ENCODE assay signal across 9 mouse cellular contexts in the genomic region with DNA sequence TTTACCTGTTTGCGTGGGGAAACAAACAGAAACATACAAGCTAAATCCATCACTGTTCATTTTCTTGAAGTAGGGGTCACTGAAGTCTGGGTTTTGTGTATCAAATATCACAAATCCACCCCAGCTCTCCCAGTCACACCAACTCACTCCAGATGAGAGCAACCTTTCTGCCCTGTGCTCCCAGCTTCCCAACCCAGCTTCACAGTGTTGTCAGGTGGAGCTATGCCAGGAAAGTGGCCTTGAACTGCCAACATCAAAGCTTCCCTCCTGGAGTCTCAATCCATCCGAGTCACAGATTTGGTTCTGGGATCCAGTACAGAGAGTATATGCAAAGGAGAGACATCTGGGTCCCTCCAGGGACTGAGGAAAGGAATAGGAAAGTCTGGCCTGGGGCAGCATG. TPM values are rescaled to one million over a fixed set of nuclear protein-coding genes. Genes with fewer than 3 reads are reported as not detected.
DNase-seq lines count a peak whose midpoint lies in the region; ATAC-seq and TF ChIP-seq lines count a peak whose summit lies in the region.
"Had no signal": no experiment of that assay in that cellular context is flagged by ENCODE, and none has a peak within 500 bp of the region (broad histone marks: within the 10 kb centered on the region; RNA-seq: fewer than 3 reads in every experiment).

No protein-coding gene starts in this region.

- no peak for DNase-seq in lung, adult 2 months
- no peak for DNase-seq in limb, embryonic 10.5 days (ENCODE audit: low spot score)
- DNase-seq in left cerebral cortex, postnatal 25 days (ENCODE audit: low spot score in 2 of 2) = no peak
- no peak for DNase-seq in T-cell, adult 2 months (ENCODE audit: low spot score)

- TF ChIP-seq CTCF in lung, adult 2 months (IDR thresholded peaks at IDR 0.05; ENCODE audit: insufficient read depth, low read length) = no peak

- no peak overlapping the region for H3K4me3 ChIP-seq in lung, embryonic 15.5 days
- no peak overlapping the region for H3K4me3 ChIP-seq in lung, adult 2 months (replicated peaks; ENCODE audit: extremely low read depth, low read depth, low read length)
- H3K4me3 ChIP-seq in heart, embryonic 15.5 days = peak overlapping the region; percentile 86
- peak overlapping the region; percentile 91; the same call in 1 of the 2 replicates for H3K4me3 ChIP-seq in limb, embryonic 10.5 days
- peak overlapping the region; percentile 98 for H3K4me3 ChIP-seq in stomach, embryonic 14.5 days (ENCODE audit: low read depth, low read length)

- H3K9me3 ChIP-seq in lung, embryonic 15.5 days = no peaks in the 10 kb centered on the region
- H3K9me3 ChIP-seq in heart, embryonic 15.5 days (replicated peaks) = no peaks in the 10 kb centered on the region
- no peaks in the 10 kb centered on the region for H3K9me3 ChIP-seq in limb, embryonic 10.5 days (replicated peaks)
- no peaks in the 10 kb centered on the region for H3K9me3 ChIP-seq in stomach, embryonic 14.5 days (ENCODE audit: control insufficient read depth, low read depth, low read length)
- H3K9me3 ChIP-seq: megakaryocyte, embryonic 14.5 days had no signal

- H3K36me3 ChIP-seq in lung, embryonic 15.5 days = no peaks in the 10 kb centered on the region
- H3K36me3 ChIP-seq in heart, embryonic 15.5 days = 0 out of 2 replicates have a peak, but pooled peaks cover 5% of the 10 kb centered on the region
- H3K36me3 ChIP-seq in limb, embryonic 10.5 days = peaks cover 22% of the 10 kb centered on the region
- H3K36me3 ChIP-seq in stomach, embryonic 14.5 days (ENCODE audit: control insufficient read depth, insufficient read depth, low read length) = no peaks in the 10 kb centered on the region; the same call in 1 of the 2 replicates

- no peaks in the 10 kb centered on the region for H3K27me3 ChIP-seq in lung, embryonic 15.5 days
- H3K27me3 ChIP-seq in heart, embryonic 15.5 days = no peaks in the 10 kb centered on the region
- H3K27me3 ChIP-seq in limb, embryonic 10.5 days (ENCODE audit: low read depth, poor library complexity, severe bottlenecking) = no peaks in the 10 kb centered on the region
- H3K27me3 ChIP-seq in stomach, embryonic 14.5 days (ENCODE audit: control insufficient read depth, insufficient read depth, low read length) = no peaks in the 10 kb centered on the region
- H3K27me3 ChIP-seq: megakaryocyte, embryonic 14.5 days had no signal

- peaks cover 48% of the 10 kb centered on the region for H3K4me1 ChIP-seq in lung, embryonic 15.5 days
- peaks cover 6% of the 10 kb centered on the region; the same call in 1 of the 2 replicates for H3K4me1 ChIP-seq in lung, adult 2 months (ENCODE audit: control insufficient read depth, insufficient read depth, low read length)
- H3K4me1 ChIP-seq in heart, embryonic 15.5 days (replicated peaks) = peaks cover 68% of the 10 kb centered on the region
- peaks cover 48% of the 10 kb centered on the region for H3K4me1 ChIP-seq in limb, embryonic 10.5 days
- H3K4me1 ChIP-seq in stomach, embryonic 14.5 days (ENCODE audit: control insufficient read depth, insufficient read depth, low read length) = peaks cover 23% of the 10 kb centered on the region

- no peak overlapping the region for H3K27ac ChIP-seq in lung, embryonic 15.5 days
- H3K27ac ChIP-seq in heart, embryonic 15.5 days = peak overlapping the region; percentile 100
- H3K27ac ChIP-seq in limb, embryonic 10.5 days = peak overlapping the region; percentile 98
- H3K27ac ChIP-seq in stomach, embryonic 14.5 days (ENCODE audit: low read length) = no peak overlapping the region

- ATAC-seq in lung, embryonic 15.5 days (ENCODE audit: borderline replicate concordance, extremely low read depth, low FRiP score, low TSS enrichment) = no peak
- ATAC-seq in heart, embryonic 15.5 days (replicated peaks; ENCODE audit: insufficient number of reproducible peaks, insufficient read depth, low FRiP score, low read depth) = no peak
- ATAC-seq in stomach, embryonic 14.5 days (ENCODE audit: insufficient number of reproducible peaks, insufficient read depth, low FRiP score, low read depth) = no peak
- ATAC-seq in CD4-positive, CD25-positive, alpha-beta regulatory T cell, adult 4 months = no peak

- WGBS in lung, embryonic 15.5 days = 64% methylated on average over 2 of the region's 2 CpGs
- 60% methylated on average over 2 of the region's 2 CpGs for WGBS in lung, adult 2 months
- WGBS in heart, embryonic 15.5 days = 49% methylated on average over 2 of the region's 2 CpGs
- WGBS in limb, embryonic 10.5 days = 75% methylated on average over 2 of the region's 2 CpGs
- 72% methylated on average over 2 of the region's 2 CpGs for WGBS in stomach, embryonic 14.5 days

- no peak for TF ChIP-seq POLR2A in lung, adult 2 months (IDR thresholded peaks at IDR 0.05; ENCODE audit: borderline replicate concordance, extremely low read depth, low read depth, low read length)

- no peak overlapping the region for H3K9ac ChIP-seq in lung, embryonic 15.5 days
- H3K9ac ChIP-seq in heart, embryonic 15.5 days = 0 out of 2 replicates have a peak overlapping the region, but pooled peaks have one; percentile 1
- no peak overlapping the region for H3K9ac ChIP-seq in stomach, embryonic 14.5 days (replicated peaks; ENCODE audit: low read depth, low read length)

- intact Hi-C loops in left cerebral cortex, postnatal 25 days (cut with DNase I) = no loop called here

- peak overlapping the region; percentile 64; the same call in 1 of the 2 replicates for H3K4me2 ChIP-seq in lung, embryonic 15.5 days
- H3K4me2 ChIP-seq in heart, embryonic 15.5 days = peak overlapping the region; percentile 88
- peak overlapping the region; percentile 93; the same call in 1 of the 2 replicates for H3K4me2 ChIP-seq in stomach, embryonic 14.5 days (replicated peaks; ENCODE audit: low read depth, low read length)

RNA-seq across cellular contexts. Expression of gene Idh2, which starts 1.0 kb away (rescaled TPM):
- polyA plus RNA-seq in lung, embryonic 15.5 days (2015; fragmentation: Nextera tagmentation; extraction: Ambion mirVana) = 690 and 692 TPM in 2 replicates
- 144 and 162 TPM in 2 replicates for polyA plus RNA-seq in lung, adult 2 months (2012; rRNA removed)
- polyA plus RNA-seq in heart, embryonic 15.5 days (2015; fragmentation: Nextera tagmentation; extraction: Ambion mirVana) = 2,234 and 2,284 TPM in 2 replicates
- 533 and 582 TPM in 2 replicates for polyA plus RNA-seq in limb, embryonic 10.5 days (2016; fragmentation: Nextera tagmentation; extraction: Ambion mirVana)
- 613 and 615 TPM in 2 replicates for polyA plus RNA-seq in stomach, embryonic 14.5 days (2014; fragmentation: Nextera tagmentation; extraction: Ambion mirVana)
- polyA plus RNA-seq in CD4-positive, CD25-positive, alpha-beta regulatory T cell, adult 4 months (2017; shearing (Covaris generic)) = 10 to 100 TPM; 22.4 to 23.9 TPM
- total RNA-seq in left cerebral cortex, postnatal 25 days (2021) = 10 to 100 TPM; 50.8 to 59.1 TPM

Comparison
In these comparisons a context has a peak if more than half of its experiments do, and no peak if none do; other contexts are left out.
1. H3K27ac ChIP-seq: peak in heart, embryonic 15.5 days (single experiment) and limb, embryonic 10.5 days (single experiment); none in lung, embryonic 15.5 days (single experiment) and stomach, embryonic 14.5 days (single experiment).
2. H3K4me3 ChIP-seq: peak in heart, embryonic 15.5 days (single experiment), limb, embryonic 10.5 days (single experiment) and stomach, embryonic 14.5 days (single experiment); none in lung, embryonic 15.5 days (single experiment) and lung, adult 2 months (single experiment).
3. Peak in every context shown above with its lines, with median percentiles within 50 percentile points of each other: H3K4me2 ChIP-seq.